Mouse (Mus musculus) forebrain, embryonic 15.5 days (tissue): Measurements from ENCODE around the gene Zfp446. TPM values are rescaled to one million over a fixed set of nuclear protein-coding genes. Genes with fewer than 3 reads are reported as not detected.
A peak's percentile ranks its signal among the peaks of the same experiment; 100 is the strongest.

Source experiments
- ATAC-seq: fragments of 200-750 bp; cut with Nextera tagmentation; replicated peaks from 2 replicates; pipeline ENCODE4 v1.8.0; 2017; ENCODE audit warnings: mild to moderate bottlenecking, moderate TSS enrichment, moderate library complexity
- H3K27ac ChIP-seq: fragments of 300-500 bp; sonication (generic); replicated peaks from 2 replicates; pipeline ENCODE4 v1.5.1; 2015; ENCODE audit warnings: mild to moderate bottlenecking, inconsistent platforms
- H3K27me3 ChIP-seq: fragments of 300-500 bp; sonication (generic); 2 replicates; pipeline ENCODE4 v1.6.1; 2015; ENCODE audit warnings: inconsistent platforms
- H3K36me3 ChIP-seq: fragments of 300-500 bp; sonication (generic); 2 replicates; pipeline ENCODE4 v1.6.1; 2015; ENCODE audit warnings: mild to moderate bottlenecking, inconsistent platforms
- H3K4me1 ChIP-seq: fragments of 300-500 bp; sonication (generic); 2 replicates; pipeline ENCODE4 v1.6.1; 2015; ENCODE audit warnings: inconsistent platforms
- H3K4me2 ChIP-seq: fragments of 300-500 bp; sonication (generic); replicated peaks from 2 replicates; pipeline ENCODE4 v1.6.1; 2015; ENCODE audit warnings: mild to moderate bottlenecking, inconsistent platforms
- H3K4me3 ChIP-seq: fragments of 300-500 bp; sonication (generic); 2 replicates; pipeline ENCODE4 v1.5.1; 2015; ENCODE audit warnings: mild to moderate bottlenecking, inconsistent platforms
- H3K9ac ChIP-seq: fragments of 300-500 bp; sonication (generic); replicated peaks from 2 replicates; pipeline ENCODE4 v1.6.1; 2015; ENCODE audit warnings: mild to moderate bottlenecking, inconsistent platforms
- H3K9me3 ChIP-seq: fragments of 300-500 bp; sonication (generic); 2 replicates; pipeline ENCODE4 v1.6.1; 2016; ENCODE audit warnings: inconsistent platforms
- WGBS: fragments of 180-500 bp; shearing (Covaris S2); methylation state at CpG from one replicate; pipeline ENCODE4 v1.1.7; 2015; ENCODE audit warnings: mixed read lengths; 5-methylcytosine and 5-hydroxymethylcytosine counted together
- polyA plus RNA-seq: library from polyadenylated mRNA; unstranded; fragments of >200 nt; fragmentation: Nextera tagmentation; extraction: Ambion mirVana; gene quantifications from 2 replicates; pipeline ENCODE4 v1.2.1, GENCODE M21; 2015

Gene Zfp446
- polyA plus RNA-seq, 1 experiment from 2014 or later: 11.7 TPM

DNA sequence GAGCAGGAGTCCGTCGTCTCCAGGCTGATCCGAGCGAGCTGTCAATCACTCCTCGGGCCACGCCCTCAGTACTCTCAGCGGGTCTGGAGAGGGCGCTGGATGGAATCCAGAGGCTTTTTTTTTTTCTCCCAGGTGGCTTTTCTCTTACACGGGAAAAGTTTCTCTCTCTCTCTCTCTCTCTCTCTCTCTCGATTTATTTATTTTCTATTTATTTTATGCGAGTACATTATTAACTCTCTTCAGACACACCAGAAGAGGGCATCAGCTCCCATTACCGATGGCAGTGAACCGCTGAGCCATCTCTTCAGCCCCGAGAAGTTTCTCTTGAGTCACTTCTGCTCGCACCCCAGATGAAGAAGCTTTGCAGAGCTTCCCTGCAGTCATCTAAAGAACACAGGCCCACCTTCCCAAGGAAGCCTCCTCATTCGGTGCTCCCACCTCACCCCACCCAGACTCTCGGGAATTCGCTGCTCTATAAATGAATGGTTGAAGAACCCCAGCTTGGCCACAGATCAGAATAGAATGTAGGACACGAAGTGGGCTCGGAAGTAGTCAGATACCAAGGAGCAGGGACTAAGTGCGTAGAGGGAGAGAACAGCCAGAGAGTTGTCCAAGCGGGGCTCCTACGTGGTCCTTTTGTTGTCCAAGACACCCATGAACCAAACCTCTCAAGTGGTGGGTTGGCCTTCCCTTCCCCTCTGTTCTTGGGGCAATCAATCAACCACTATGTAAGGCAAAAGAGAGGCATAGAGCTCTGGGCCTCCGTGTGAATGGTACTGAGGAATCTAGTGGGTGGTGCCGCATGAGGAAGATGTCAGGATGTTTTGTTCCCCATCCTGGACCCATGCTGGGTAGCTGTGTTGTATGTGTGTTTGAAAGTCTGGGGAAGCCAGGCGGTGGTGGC lies 32.6 kb downstream of the Zfp446 start, which contains the start of gene Zbtb45:
Zbtb45 (minus strand) TSS at position 30 of the 904 bp plus-strand sequence.
- peak within 1 kb of the TSS; percentile 90 for H3K27ac ChIP-seq
- peak within 1 kb of the TSS; percentile 52 for H3K4me3 ChIP-seq
- H3K4me2 ChIP-seq: peak within 1 kb of the TSS; percentile 71
- no peaks in the 10 kb centered on the region for H3K27me3 ChIP-seq
- H3K4me1 ChIP-seq: peaks cover 34% of the 10 kb centered on the region
- peak within 1 kb of the TSS; percentile 65 for H3K9ac ChIP-seq
- H3K9me3 ChIP-seq: no peaks in the 10 kb centered on the region
- ATAC-seq: no peak
- peaks cover 18% of the 10 kb centered on the region for H3K36me3 ChIP-seq
- WGBS: 8% methylated on average over 26 of the region's 26 CpGs

DNA sequence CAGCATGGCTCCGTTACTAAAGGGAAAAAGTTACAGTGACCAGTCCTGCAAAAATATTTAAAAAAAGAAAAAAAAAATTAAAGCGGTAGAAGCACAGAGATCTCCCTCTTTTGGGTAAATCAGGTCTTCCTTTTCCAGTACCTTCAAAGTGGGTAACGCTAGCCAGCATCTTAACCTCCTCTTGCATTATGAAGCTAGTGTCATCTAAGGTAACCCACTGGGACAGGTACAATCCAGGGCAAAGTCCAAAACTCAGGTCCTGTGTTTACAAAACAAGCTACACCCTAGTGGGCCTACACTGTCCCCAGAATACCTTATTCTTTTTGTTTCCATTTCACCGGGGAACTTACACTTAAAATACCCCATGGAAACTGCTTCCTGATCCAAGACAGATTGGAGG lies 36.0 kb downstream of the Zfp446 start:
- Histone ChIP-seq H3K27me3 (no peaks in the 10 kb centered on the region), H3K9me3 (no peaks in the 10 kb centered on the region), H3K4me2 (no peak overlapping the region), H3K4me1 (peaks cover 17% of the 10 kb centered on the region), H3K27ac (no peak overlapping the region), H3K4me3 (no peak overlapping the region), H3K36me3 (no peaks in the 10 kb centered on the region), H3K9ac (no peak overlapping the region)
- WGBS: 70% methylated on average over 4 of the region's 4 CpGs
- ATAC-seq: no peak

DNA sequence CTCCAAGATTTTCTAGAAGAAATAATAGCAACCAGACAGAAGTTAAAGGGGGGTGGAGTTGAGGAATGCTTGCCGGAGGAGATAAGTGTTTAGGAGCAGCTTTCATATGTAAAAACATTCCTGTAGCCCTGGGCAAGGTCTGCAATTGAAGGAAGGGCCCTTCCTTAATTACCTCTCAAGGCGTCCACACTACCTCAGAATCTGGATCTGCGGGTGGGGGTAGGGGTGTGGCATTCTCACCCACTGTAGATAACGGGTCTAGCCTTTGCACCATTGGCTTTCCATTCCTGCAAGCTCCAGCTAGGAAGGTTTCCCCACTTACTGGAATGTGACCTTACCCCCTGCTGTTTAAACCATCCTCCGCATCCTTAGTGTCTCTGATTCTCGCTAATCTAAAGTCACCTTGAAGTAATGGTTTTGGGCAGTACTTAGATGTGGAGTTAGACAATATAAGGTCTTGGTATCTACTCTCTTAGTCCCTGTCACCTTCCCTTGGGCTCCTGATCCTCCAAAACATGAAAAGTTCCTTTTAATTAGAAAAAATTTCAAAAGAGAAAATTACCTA lies 36.7 kb downstream of the Zfp446 start:
- Histone ChIP-seq H3K9me3 (no peaks in the 10 kb centered on the region), H3K4me1 (peaks cover 13% of the 10 kb centered on the region), H3K27ac (no peak overlapping the region), H3K36me3 (no peaks in the 10 kb centered on the region), H3K27me3 (no peaks in the 10 kb centered on the region), H3K4me3 (no peak overlapping the region), H3K4me2 (no peak overlapping the region), H3K9ac (no peak overlapping the region)
- no peak for ATAC-seq
- 44% methylated on average over 6 of the region's 6 CpGs for WGBS

DNA sequence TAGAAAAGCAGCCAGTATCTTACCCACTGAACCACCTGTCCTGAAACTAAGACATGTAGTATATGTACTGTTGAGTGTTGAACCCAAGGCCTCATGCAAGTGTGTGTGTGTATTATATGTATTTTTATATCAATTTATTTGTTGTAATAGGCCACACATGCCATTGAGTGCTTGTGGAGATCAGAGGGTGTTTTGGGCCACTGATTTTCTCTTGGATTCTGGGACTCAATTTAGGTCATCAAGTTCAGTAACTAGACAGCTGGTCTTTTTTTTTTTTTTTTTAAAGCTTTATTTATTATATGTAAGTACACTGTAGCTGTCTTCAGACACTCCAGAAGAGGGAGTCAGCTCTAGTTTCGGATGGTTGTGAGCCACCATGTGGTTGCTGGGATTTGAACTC lies 37.6 kb downstream of the Zfp446 start:
- peaks cover 11% of the 10 kb centered on the region for H3K4me1 ChIP-seq
- no peak for ATAC-seq
- WGBS: 93% methylated on average over 1 of the region's 1 CpGs
- no peak overlapping the region for H3K4me3 ChIP-seq
- H3K36me3 ChIP-seq: no peaks in the 10 kb centered on the region
- H3K27me3 ChIP-seq: no peaks in the 10 kb centered on the region
- no peak overlapping the region for H3K27ac ChIP-seq
- H3K4me2 ChIP-seq: no peak overlapping the region
- H3K9ac ChIP-seq: no peak overlapping the region
- no peaks in the 10 kb centered on the region for H3K9me3 ChIP-seq

DNA sequence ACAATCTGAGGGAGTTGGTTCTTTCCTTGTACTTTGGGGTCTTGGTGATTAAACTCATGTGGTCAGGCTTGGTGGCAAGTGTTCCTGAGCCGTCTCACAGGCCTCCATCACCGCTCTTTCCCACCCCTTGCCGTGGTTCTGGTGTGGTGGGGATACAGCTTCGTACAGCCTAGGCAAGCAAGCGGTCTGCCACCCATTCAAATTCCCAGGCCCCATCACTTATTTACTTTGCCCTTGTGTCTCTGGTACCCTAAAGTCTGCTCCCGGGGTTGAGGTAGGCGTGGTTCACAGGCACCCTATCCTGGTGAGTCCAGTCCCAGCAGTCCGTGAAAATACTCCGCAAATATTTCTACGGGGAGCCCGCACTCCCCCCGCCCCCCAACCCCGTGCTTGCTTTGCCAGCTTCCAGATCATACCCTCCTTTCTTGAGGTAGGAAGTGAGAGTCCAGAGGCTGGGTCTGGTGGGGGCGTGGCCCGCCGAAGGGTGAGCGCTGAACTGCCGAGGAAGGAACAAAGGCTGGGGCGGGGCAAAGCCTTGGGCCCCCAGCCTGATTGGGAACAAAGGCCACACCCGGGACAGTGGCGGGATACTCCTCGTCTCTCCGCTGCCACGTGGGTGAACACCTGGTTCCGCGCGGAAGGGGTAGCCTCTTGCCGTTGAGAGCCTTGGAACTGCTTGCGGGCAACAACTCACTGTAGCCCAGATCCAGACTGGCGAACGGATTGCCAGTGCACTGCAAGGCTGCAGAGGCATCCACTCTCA lies 45.3 kb downstream of the Zfp446 start:
- ATAC-seq: peak; percentile 35
- WGBS: 2% methylated on average over 31 of the region's 31 CpGs
- H3K4me1 ChIP-seq: peaks cover 32% of the 10 kb centered on the region

DNA sequence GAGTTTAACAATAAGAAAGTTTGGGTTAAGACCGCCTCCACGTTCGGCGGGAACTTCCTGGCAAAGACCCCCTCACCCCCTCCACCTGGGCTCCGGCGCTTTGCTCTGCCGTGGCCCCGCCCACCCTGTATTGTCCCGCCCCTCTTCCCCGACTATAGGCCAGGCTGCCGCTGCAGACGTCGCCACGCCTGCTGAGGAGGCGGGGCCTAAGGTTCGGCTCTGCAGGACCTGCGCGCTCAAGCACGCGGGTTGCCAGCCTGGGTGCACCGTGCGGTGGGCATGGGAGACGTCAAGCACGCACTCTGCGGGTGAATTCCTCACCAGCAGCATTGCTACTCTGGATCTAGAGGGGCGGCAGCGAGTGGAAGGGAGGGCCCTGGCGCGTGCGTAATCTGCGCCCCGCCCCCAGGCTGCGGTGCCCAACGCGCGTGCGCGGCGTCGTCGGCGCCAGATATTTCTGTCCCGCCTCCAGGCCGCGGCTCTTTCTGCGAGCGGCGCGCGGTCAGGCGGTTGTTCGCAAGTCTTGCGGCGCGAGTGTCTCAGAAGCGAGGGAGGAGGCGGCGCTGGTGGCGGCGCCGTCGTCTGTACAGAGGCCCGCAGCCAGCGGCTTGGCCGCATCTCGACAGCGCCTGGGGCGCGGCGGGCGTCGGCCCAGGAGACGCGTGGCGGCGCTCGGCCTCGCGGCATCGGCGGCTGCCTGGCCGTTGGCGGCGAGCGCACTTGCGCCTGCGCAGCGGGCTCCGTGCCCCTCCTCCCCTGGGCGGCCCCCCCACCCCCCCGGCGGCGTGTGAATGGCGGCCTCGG lies 46.5 kb downstream of the Zfp446 start:
- peak overlapping the region; percentile 96 for H3K4me2 ChIP-seq
- H3K4me1 ChIP-seq: peaks cover 30% of the 10 kb centered on the region
- H3K4me3 ChIP-seq: peak overlapping the region; percentile 52
- peak; percentile 88 for ATAC-seq
- no peaks in the 10 kb centered on the region for H3K27me3 ChIP-seq
- no peaks in the 10 kb centered on the region for H3K9me3 ChIP-seq
- peak overlapping the region; percentile 79 for H3K9ac ChIP-seq
- WGBS: 0% methylated on average over 88 of the region's 95 CpGs
- peak overlapping the region; percentile 96 for H3K27ac ChIP-seq
- peaks cover 34% of the 10 kb centered on the region for H3K36me3 ChIP-seq

More for the DNA sequence above, 45.3 kb downstream of the Zfp446 start:
- Histone ChIP-seq H3K27me3 (no peaks in the 10 kb centered on the region), H3K9me3 (no peaks in the 10 kb centered on the region), H3K9ac (peak overlapping the region; percentile 79), H3K4me2 (peak overlapping the region; percentile 96), H3K4me3 (peak overlapping the region; percentile 52), H3K36me3 (peaks cover 23% of the 10 kb centered on the region), H3K27ac (peak overlapping the region; percentile 96)

DNA sequence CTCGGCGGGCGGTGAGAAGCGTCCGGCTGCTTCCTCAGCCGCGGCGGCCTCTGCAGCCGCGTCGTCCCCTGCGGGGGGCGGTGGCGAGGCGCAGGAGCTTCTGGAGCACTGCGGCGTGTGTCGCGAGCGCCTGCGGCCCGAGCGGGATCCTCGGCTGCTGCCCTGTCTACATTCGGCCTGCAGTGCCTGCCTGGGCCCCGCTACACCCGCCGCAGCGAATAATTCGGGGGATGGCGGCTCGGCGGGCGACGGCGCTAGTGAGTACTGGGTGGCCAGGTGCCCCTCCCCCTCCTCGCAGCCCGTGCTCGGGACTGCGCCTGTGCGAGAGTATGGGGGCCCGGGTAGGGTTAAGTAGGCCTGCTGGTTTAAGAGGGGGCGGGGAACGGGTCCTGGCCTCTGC lies 47.2 kb downstream of the Zfp446 start:
- WGBS: under 1% methylated on average over 41 of the region's 44 CpGs

DNA sequence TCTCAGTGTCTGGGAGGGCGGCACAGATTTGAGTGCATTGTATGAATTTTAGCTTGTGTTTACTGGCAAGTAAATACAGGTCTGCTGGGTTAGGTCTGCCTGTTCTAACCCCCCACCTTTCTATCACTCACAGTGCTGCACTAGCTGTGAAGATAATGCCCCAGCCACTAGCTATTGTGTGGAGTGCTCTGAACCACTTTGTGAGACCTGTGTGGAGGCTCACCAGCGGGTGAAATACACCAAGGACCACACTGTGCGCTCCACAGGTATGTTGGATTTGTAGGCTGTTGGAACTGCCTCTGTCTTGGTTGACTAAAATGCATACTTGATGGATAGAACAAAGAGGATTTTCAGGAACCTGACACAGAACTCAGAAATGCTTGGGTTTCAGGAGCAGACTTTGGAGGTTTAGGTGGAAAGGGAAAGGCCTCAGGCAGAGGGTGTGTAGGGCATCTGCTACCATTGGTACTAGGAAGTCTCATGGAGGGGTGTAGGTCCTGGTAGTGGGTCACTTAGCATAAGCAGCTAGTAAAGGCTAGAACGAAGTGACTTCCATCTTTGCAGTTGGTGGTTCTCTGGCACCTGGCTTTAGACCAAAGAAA lies 48.0 kb downstream of the Zfp446 start:
- peak overlapping the region; percentile 79 for H3K9ac ChIP-seq
- H3K4me3 ChIP-seq: peak overlapping the region; percentile 52
- peaks cover 30% of the 10 kb centered on the region for H3K4me1 ChIP-seq
- no peaks in the 10 kb centered on the region for H3K9me3 ChIP-seq
- WGBS: 32% methylated on average over 4 of the region's 4 CpGs
- H3K36me3 ChIP-seq: peaks cover 49% of the 10 kb centered on the region
- peak overlapping the region; percentile 96; the same call in 1 of the 2 replicates for H3K27ac ChIP-seq
- H3K27me3 ChIP-seq: no peaks in the 10 kb centered on the region
- peak overlapping the region; percentile 96 for H3K4me2 ChIP-seq
- no peak for ATAC-seq

More for the DNA sequence above, 47.2 kb downstream of the Zfp446 start:
- peak overlapping the region; percentile 79 for H3K9ac ChIP-seq
- H3K4me3 ChIP-seq: peak overlapping the region; percentile 52
- peaks cover 41% of the 10 kb centered on the region for H3K36me3 ChIP-seq
- no peaks in the 10 kb centered on the region for H3K9me3 ChIP-seq
- H3K4me2 ChIP-seq: peak overlapping the region; percentile 96
- peak; percentile 68 for ATAC-seq
- no peaks in the 10 kb centered on the region for H3K27me3 ChIP-seq
- H3K27ac ChIP-seq: peak overlapping the region; percentile 96
- H3K4me1 ChIP-seq: peaks cover 30% of the 10 kb centered on the region

DNA sequence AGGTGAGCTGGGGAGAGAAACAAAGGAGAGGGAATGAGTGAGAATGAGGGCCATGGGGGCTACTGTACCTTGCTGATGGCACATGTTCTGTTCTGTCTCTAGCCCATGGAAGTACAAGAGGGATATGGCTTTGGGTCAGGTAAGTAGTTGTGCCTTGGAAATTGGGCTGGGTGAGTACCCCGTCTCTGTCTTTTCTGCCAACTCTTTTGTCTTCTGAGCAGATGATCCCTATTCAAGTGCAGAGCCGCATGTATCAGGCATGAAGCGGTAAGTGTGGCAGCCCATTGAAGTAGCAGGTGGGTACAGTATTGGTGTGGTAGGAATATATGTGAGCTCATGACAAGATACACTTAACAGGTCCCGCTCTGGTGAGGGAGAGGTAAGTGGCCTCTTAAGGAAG lies 51.3 kb downstream of the Zfp446 start:
- no peaks in the 10 kb centered on the region for H3K9me3 ChIP-seq
- no peak overlapping the region for H3K27ac ChIP-seq
- H3K4me2 ChIP-seq: no peak overlapping the region
- ATAC-seq: no peak
- H3K27me3 ChIP-seq: no peaks in the 10 kb centered on the region
- no peak overlapping the region for H3K9ac ChIP-seq
- peaks cover 34% of the 10 kb centered on the region for H3K4me1 ChIP-seq
- WGBS: 87% methylated on average over 4 of the region's 4 CpGs
- H3K36me3 ChIP-seq: peaks cover 78% of the 10 kb centered on the region
- no peak overlapping the region for H3K4me3 ChIP-seq

DNA sequence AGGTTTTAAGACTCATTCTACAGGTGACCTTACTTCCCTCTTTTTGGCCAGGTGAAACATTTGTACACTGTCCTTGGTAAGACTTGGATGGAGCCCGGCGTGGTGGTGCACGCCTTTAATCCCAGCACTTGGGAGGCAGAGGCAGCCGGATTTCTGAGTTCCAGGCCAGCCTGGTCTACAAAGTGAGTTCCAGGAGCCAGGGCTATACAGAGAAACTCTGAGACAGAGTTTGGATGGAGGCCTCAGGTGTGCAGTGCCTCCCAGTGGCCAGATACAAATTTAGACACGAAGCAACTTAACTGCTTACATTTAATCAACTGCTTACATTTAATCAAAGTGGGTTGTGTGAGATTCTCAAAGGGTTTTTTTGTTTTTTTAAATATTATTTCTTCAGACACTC lies 53.4 kb downstream of the Zfp446 start:
- no peak for ATAC-seq
- Histone ChIP-seq H3K4me3 (no peak overlapping the region), H3K9ac (no peak overlapping the region), H3K9me3 (no peaks in the 10 kb centered on the region), H3K27me3 (no peaks in the 10 kb centered on the region), H3K36me3 (peaks cover 85% of the 10 kb centered on the region), H3K4me1 (peaks cover 41% of the 10 kb centered on the region), H3K4me2 (no peak overlapping the region), H3K27ac (no peak overlapping the region)
- 67% methylated on average over 5 of the region's 5 CpGs for whole genome bisulfite sequencing

DNA sequence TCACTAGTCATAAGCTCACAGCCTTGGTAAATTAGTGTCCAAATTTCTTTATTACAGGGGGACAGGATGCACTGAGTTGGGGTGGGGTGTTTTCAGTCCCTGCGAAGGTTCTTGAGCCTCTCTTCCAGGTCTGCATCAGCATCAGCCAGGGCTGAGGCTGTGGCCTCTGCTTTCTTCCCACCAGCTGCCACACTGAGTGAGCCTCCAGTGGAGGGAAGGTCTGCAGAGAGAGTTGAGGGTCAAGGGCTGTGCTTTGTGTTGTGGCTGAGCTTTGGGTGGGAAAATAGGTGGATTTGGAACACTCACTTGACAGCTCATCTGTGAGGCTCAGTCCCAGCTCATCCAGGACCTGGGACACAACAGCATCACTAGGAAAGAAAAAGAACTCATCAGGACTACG lies 54.3 kb downstream of the Zfp446 start:
- Histone ChIP-seq H3K4me1 (peaks cover 41% of the 10 kb centered on the region), H3K27ac (no peak overlapping the region), H3K9me3 (no peaks in the 10 kb centered on the region), H3K4me3 (no peak overlapping the region), H3K27me3 (no peaks in the 10 kb centered on the region), H3K4me2 (no peak overlapping the region), H3K36me3 (peaks cover 79% of the 10 kb centered on the region), H3K9ac (no peak overlapping the region)
- ATAC-seq: no peak
- WGBS: 86% methylated on average over 2 of the region's 2 CpGs
